Mouse (Mus musculus): ENCODE measurements at regions not wholly inside any gene's neighbourhood (a gene's known extent, or its start where the extent isn't known, plus 50 kb on each side); places are given as distances from the start of the nearest gene placed in this dataset.
A peak's percentile ranks its signal among the peaks of the same experiment; 100 is the strongest.

GRCm38 (mm10) chr1:137133734-137134133, 173.5 kb upstream of the Nr5a2 start:
- intact Hi-C loops (cut with DNase I) = no loop called here
- DNase-seq (ENCODE audit: low spot score in 2 of 2) = no peak

GRCm38 (mm10) chr1:137130264-137130663, 170.0 kb upstream of the Nr5a2 start:
- intact Hi-C loops (cut with DNase I) = no loop called here

GRCm38 (mm10) chr1:137129116-137129515, 168.9 kb upstream of the Nr5a2 start:
- no peak for DNase-seq (ENCODE audit: low spot score in 2 of 2)
- intact Hi-C loops (cut with DNase I) = no loop called here

More at GRCm38 (mm10) chr1:137130264-137130663, 170.0 kb upstream of the Nr5a2 start:
- no peak for DNase-seq (ENCODE audit: low spot score in 2 of 2)

DNA sequence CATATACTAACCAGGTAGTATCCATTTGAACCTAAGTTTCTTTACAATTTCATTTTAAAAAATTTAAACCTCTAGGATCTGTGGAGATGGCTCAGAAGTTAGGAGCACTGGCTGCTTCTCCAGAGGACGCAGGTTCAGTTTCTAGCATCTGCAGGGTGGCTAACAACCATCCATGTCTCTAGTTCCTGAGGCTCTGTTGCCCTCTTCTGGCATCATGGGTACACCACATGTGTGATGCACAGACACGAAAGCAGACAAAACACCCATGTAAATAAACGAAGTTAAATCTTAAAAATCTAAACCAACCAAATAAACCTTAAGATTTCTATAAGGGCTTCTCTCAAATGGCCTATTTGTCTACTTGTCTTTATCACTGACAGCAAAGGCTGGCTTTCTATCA, 157.6 kb upstream of the Nr5a2 start:
- intact Hi-C loops (cut with DNase I) = no loop called here
- DNase-seq (ENCODE audit: low spot score in 2 of 2) = no peak

DNA sequence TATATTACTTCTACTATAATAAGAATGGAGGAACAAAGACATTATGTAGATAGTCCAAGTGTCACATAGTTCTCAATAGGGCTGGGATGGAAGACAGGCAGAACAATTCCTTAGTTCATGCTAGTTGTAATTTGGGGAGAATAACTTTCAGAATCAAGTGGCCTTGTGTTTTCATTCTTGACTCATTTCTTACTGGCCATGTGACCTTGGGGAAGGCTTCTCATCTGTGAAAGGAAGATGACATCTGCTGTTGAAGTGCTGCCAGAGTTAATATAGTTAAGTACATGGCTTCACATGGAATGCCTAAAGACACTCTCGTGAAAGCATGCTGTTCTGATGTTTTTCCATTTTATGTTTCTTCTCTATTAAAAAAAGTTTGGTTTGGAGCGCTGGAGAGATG, 146.2 kb upstream of the Nr5a2 start:
- intact Hi-C loops (cut with DNase I) = no loop called here
- no peak for DNase-seq (ENCODE audit: low spot score in 2 of 2)

DNA sequence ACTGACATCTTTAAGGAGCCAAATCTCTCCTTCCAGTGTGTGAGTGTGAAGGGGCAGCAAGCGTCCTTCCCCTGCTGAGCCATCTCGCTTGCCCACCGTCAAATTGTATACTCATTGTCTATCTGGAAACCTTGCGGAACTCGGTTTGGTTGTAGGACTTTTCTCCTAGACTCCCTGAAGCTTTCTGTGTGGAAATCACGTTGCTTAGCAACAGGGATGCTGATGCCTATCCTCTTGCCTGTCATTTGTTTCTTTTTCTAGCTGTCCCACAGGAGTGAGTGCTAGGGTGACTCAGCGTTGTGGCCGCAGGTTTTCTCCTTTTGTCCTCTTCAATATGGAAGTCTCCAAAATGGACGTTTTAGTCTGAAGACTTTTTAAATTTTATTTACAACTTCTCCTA, 131.5 kb upstream of the Nr5a2 start:
- intact Hi-C loops (cut with DNase I) = no loop called here
- peak in 1 of 2 experiments; percentile 10 for DNase-seq (ENCODE audit: low spot score in 2 of 2)

DNA sequence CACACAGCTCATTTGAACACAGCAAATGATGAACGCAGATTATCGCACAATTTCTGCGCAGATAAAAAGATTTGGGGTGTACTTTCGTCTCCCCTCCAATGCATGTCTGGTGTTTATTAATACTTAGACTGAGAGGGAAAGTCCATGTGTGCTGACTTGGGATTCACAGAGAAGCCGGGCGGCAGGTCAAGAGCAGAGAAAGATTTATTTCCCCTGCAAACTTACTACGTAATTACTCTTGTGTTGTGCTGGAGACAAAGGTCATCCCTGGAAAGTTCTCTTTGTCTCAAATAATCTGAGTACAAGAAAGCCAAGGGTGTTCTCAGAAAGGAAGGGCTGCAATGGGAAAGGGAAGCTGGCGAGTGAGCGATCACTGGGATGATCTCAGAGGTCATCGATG, 127.9 kb upstream of the Nr5a2 start:
- DNase-seq (ENCODE audit: low spot score in 2 of 2) = no peak
- intact Hi-C loops (cut with DNase I) = no loop called here

- intact Hi-C loops (cut with DNase I) = no loop called here
- no peak for DNase-seq (ENCODE audit: low spot score in 2 of 2)
Observed at GRCm38 (mm10) chr1:137086766-137087165, 126.5 kb upstream of the Nr5a2 start.

DNA sequence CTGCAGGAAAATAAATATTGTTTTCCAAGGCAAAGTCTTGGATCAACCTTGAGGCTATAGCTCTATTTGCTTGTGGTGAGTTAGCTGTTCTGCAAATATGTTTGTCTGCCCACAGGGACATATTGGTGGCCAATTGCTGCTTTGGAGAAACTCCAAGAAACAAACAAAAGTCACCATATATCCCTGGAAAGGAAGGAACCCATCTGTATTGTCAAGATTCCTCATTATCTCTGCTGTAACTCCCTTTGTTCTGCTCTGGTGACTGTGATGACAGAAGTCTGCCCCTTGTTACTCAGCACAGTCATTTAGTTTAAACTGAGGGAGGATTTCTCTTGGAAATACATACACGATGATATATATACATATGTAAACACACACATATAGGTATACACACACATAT, 123.3 kb upstream of the Nr5a2 start:
- DNase-seq (ENCODE audit: low spot score in 2 of 2) = no peak
- intact Hi-C loops (cut with DNase I) = no loop called here

GRCm38 (mm10) chr1:137079401-137080003, 119.3 kb upstream of the Nr5a2 start:
- no peak for DNase-seq (ENCODE audit: low spot score in 2 of 2)
- intact Hi-C loops (cut with DNase I) = no loop called here

- peak; percentile 26 to 47 for DNase-seq (ENCODE audit: low spot score in 2 of 2)
- intact Hi-C loops (cut with DNase I) = no loop called here
Observed at GRCm38 (mm10) chr1:137074787-137075186, 114.5 kb upstream of the Nr5a2 start.

GRCm38 (mm10) chr1:137073857-137074572, 113.8 kb upstream of the Nr5a2 start:
- intact Hi-C loops (cut with DNase I) = no loop called here
- DNase-seq (ENCODE audit: low spot score in 2 of 2) = no peak

- DNase-seq (ENCODE audit: low spot score in 2 of 2) = no peak
- intact Hi-C loops (cut with DNase I) = no loop called here
Observed at GRCm38 (mm10) chr1:137060914-137061313, 100.7 kb upstream of the Nr5a2 start.

GRCm38 (mm10) chr1:137053134-137053533, 92.9 kb upstream of the Nr5a2 start:
- intact Hi-C loops (cut with DNase I) = no loop called here
- DNase-seq (ENCODE audit: low spot score in 2 of 2) = no peak

DNA sequence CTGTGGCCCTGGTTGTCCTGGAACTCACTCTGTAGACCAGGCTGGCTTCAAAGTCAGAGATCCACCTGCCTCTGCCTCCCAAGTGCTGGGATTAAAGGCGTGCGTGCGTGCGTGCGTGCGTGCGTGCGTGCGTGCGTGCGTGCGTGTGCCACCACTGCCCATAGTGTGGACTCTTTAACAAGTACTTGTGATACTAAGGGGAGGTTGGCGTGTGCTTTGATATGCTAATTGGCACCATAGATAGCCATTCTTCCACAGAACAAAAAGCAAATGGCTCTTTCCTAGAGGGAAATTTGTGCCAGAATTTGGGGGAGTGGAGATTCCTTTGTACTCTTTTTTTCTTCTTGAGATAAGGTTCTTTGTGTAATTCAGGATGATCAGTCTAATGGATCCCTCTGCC, 91.3 kb upstream of the Nr5a2 start:
- intact Hi-C loops (cut with DNase I) = no loop called here

GRCm38 (mm10) chr1:137044076-137044475, 83.8 kb upstream of the Nr5a2 start:
- DNase-seq (ENCODE audit: low spot score in 2 of 2) = peak in 1 of 2 experiments; percentile 7

More for the DNA sequence above, 91.3 kb upstream of the Nr5a2 start:
- no peak for DNase-seq (ENCODE audit: low spot score in 2 of 2)

DNA sequence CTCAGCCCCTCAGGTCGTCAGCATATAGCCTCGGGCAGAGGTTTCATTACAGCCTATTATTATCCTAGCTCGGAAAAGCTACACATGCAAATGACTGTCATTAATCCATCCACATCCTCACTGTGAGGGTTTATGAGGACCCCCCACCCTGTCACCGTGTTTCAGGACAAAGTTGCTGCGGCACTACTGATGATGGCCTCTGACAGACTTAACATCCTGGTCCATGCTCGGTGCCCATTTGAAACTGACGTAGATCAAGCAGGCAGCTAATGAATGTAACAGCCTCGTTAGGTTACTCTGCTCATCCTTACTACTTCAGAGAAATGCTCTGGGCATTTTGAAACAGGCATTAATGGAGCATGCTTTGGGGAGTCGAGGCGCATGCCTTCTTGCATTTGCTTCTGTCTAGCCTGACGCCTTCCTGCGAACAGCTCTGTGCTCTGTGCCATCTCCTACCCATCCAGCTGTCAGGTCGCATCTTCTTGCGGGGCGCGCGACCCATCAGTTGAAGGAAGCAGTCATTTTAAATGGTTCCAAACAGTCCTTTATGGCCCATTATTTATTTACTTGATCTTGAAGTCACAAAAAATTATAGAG, 82.3 kb upstream of the Nr5a2 start:
- intact Hi-C loops (cut with DNase I) = no loop called here
- no peak for DNase-seq (ENCODE audit: low spot score in 2 of 2)

More at GRCm38 (mm10) chr1:137044076-137044475, 83.8 kb upstream of the Nr5a2 start:
- intact Hi-C loops (cut with DNase I) = no loop called here

GRCm38 (mm10) chr1:137040898-137041297, 80.7 kb upstream of the Nr5a2 start:
- DNase-seq (ENCODE audit: low spot score in 2 of 2) = no peak
- intact Hi-C loops (cut with DNase I) = no loop called here

DNA sequence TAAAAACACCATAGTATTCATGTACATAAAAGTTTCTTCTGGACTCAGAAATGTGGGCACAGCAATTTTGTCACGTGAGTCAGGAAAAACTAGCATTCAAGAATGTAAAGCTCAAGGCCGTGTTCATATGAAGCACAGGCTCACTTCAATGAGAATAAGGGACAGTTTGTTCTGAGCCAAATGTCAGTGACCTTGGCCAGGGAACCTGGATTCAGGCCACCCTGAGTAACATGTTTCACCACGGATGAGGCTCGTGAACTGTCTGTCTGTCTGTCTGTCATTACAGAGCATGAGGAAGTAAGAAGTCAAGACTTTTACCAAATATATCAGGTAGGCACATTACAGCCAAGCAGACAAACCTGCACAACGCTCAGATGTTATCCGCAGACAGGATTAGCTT, 74.3 kb upstream of the Nr5a2 start:
- no peak for DNase-seq (ENCODE audit: low spot score in 2 of 2)
- intact Hi-C loops (cut with DNase I) = no loop called here

- no peak for DNase-seq (ENCODE audit: low spot score in 2 of 2)
- intact Hi-C loops (cut with DNase I) = no loop called here
Observed at GRCm38 (mm10) chr1:137033679-137034078, 73.4 kb upstream of the Nr5a2 start.

DNA sequence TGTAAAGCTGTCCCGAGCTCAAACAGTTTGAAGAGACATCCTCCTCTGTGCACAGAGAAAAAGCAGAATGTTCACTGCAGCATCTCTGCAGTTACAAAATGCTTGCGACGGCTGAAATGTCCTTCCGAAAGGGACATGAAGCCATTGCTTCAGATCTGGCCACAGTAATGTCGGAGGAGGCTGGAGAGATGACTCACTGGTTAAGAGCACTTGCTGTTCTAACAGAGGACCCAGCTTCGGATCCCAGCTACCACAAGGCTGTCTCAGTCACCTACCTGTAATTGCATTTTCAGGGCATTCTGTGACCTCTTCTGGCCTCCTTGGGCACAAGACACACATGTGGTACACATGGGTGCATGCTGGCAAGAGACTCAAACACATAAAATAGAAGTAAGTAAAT, 63.5 kb upstream of the Nr5a2 start:
- no peak for DNase-seq (ENCODE audit: low spot score in 2 of 2)
- intact Hi-C loops (cut with DNase I) = no loop called here

Data from left cerebral cortex, postnatal 36 days (tissue).